Mouse (Mus musculus) fat pad, adult 2 months (tissue): ENCODE data around the gene Aph1c.
"Not testable (repeated sequence)": the region's sequence is repeated elsewhere in the genome, so short reads cannot be mapped to it uniquely, and the experiment has no call there.

Experiments used
- DNase-seq: peaks from one replicate; pipeline ENCODE4 v3.0.0-alpha.2; 2011; ENCODE audit warnings: low read depth, low spot score; ENCODE audit errors: extremely low read depth

Aph1c gene

DNA sequence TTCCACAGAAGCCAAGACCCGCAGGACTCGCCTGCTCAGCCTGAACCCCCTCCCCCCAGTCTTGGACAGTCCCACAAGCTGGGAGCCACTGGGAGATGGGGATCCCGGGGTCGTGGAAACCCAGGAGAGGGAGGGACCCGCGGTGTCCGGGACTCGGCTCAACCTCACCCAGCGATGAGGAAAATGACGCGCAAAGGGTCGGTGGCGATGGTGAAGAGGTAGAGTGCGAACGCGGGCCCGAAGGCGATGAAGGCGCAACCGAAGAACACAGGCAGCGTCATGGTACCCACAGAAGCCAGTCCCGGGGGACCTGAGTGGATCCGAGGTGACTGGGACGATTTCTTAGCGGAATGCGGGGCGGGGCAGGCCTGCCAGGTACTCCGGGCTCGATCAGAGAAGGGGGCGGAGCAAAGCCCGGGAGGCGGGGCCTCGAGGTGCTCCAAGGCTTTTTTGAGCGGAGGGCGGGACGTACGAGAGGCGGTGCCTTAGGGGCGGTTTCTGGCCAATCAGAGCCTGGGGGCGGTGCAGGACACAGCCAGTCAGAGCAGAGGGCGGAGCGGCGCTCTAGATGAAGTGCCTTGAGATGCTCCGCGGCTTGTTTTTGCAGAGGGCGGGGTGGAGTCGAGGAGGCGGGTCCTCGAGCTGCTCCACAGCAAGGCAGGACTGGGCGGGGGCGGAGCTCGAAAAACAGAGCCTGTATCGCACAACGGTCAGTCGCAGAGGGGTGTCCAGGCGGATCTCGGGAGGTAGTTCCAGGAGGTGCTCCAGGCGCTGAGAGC lies at the start of gene Aph1c:
Gene Aph1c (minus strand): TSS at position 409 of the 779 bp plus-strand sequence.
- peak; percentile 83 for DNase-seq

DNA sequence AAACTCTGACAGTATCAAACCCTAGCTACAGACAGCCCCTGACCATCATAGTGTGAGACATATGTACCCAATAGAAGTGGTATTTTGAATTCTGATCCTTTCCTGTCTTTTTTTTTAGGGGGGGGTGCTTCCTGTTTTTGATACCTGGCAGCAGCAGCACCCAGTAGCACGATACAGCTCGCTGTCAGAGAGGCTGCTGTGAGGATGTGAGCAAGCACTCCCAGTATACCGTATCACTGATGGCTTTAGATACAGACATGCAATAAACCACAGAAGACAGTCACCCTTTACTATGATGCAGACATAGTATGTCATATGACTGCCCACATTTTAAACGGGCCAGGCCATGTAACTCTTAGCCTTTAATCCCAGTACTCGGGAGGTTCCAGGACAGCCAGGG lies 49.0 kb upstream of the Aph1c start:
- DNase-seq = no peak

DNA sequence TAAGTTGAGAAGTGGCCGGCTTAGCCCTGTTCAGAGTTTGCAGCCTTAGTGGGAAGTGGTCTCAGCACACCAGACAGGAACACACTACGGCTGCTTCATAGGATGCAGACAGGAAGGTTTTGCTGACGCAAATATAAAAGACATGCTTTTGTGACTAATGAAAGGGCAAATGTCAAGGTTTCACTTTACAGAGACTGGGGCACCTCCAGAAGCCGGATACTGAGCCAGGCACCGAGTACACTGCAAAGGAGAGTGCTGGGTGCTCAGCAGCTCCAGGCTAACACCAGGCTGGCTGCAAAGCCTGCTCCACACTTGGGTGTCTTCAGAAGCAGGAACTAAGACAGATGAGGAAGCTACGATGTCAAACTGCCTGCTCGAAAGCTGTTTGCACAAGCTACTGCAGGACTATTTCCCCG lies 47.9 kb upstream of the Aph1c start:
- no peak for DNase-seq

DNA sequence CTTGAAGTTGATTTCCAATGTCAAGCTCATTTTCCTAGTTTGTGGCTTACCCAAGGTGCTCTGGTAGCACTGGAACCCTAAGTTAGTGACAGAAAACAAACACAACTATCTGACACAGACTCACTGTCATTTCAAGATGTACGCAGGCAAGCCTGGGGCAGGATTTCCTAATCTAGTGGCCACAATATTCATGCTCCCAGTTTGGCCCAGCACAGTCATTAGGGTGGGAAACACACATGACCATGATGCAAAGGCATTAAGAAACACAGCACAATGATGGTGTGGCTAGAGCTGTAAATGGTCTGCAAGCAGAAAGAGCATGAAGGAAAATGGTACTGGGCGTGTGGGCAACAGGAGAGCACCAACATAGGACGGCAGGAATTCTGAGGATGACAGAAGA lies 47.3 kb upstream of the Aph1c start:
- DNase-seq = no peak

DNA sequence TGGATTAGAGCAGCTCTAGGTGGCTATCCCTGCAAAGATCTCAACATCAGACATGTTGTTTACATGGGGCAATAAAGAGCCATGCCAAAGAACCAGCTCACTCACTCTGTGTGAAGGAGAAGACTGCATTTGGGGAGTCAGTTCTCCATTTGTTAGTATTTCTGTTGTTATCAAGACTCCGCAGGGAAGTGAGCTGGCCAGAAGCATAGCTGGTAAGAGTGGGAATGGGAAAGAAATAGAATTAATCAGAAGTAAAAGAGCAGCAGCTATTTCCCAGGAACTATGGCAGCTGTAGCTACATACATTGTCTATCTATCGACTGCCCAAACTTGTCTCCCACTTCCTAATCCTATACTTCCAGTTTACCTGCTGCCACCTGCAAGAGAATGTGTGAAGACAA lies 46.2 kb upstream of the Aph1c start:
- no peak for DNase-seq

DNA sequence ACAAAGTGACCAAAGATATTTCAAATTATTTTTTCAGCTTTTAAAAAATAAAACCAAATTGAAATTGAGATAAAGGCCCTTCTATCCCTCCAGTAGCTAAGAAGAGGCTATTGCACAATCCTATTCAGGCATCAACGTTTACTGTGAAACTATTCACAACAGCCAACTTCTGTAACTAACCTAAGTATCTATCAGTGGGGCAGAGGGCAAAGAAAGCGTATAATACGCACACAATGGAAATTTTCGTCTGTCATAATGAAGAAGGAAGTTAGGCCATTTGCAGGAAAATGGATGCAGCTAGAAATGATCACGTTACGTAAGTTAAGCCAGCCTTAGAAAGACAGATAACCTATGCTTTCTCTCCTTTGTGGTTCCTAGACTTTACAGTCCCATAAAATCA lies 45.0 kb upstream of the Aph1c start:
- DNase-seq = no peak

DNA sequence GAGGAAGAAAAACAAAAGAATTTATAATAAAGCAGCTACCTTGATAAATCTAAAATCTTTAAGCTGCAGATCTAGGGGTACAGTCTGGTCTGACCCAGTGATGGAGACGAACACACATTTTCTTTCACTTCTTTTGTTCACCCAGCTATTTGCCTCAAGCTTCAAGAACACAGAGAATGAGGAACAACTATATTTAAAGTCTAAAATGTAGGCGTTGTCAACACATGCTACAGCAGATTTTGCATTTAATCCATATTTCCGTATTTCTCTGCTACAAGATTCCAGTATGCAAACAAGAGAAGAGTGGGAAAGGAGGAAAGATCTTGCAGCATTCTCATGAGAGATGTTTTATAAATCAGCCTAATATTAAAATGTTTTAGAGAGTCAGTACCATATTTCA lies 44.4 kb upstream of the Aph1c start:
- no peak for DNase-seq

DNA sequence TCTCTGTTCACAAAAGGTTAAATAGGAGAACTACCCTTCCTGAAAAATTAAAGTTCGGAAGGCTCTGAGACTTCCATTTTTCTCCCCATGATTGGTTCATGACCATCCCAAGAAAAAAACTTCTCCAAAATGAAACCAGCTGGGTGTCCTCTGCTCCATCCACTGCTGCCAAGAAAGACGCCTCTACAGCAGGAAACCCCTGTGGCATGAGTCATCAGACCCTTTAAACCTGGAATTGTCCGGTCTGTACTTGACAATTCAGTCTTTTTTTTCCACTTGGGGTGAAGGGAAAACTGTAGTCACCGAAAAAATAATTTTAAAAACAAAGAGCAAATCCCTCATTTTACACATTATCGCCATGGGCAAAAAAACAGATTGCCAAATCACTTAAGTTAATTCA lies 42.1 kb upstream of the Aph1c start:
- no peak for DNase-seq

DNA sequence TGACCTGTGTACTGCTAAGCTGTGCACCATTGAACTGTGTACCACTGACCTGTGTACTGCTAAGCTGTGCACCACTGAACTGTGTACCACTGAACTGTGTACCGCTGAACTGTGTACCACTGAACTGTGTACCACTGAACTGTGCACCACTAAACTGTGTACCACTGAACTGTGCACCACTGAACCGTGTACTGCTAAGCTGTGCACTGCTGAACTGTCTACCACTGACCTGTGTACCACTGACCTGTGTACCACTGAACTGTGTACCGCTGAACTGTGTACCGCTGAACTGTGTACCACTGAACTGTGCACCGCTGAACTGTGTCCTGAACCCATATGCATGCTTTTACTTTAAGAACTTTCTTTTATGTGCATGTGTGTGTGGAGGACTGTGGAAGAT lies 39.8 kb upstream of the Aph1c start:
- no peak for DNase-seq

DNA sequence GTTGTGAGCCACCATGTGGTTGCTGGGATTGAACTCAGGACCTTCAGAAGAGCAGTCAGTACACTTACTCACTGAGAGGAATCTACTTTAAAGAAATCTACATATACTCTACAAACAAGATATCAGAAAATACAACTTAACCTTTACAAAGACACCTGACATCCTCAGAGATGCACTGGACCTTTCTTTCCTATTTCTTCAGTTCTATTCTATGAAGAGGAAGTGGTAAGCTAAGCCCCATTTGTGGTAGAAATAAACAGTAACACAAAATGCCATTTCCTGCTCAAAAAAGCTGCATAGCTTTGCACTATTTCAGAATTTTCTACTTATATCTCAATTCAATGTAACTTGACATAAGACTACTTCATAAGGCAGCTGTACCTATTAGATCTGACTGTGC lies 39.0 kb upstream of the Aph1c start:
- no peak for DNase-seq

DNA sequence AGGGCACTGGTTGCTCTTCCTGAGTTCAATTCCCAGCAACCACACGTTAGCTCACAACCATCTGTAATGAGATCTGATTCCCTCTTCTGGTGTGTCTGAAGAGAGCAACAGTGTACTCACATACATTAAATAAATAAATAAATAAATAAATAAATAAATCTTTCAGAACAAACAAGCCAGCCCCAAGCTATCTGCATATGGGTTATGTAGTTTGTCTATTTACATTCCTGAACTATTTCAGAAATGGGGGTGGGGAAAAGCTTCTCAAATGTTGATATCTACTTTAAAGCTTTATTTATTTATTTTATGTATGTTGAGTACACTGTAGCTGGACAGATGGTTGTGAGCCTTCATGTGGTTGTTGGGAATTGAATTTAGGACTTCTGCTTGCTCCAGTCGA lies 38.5 kb upstream of the Aph1c start:
- DNase-seq = not testable (repeated sequence)

DNA sequence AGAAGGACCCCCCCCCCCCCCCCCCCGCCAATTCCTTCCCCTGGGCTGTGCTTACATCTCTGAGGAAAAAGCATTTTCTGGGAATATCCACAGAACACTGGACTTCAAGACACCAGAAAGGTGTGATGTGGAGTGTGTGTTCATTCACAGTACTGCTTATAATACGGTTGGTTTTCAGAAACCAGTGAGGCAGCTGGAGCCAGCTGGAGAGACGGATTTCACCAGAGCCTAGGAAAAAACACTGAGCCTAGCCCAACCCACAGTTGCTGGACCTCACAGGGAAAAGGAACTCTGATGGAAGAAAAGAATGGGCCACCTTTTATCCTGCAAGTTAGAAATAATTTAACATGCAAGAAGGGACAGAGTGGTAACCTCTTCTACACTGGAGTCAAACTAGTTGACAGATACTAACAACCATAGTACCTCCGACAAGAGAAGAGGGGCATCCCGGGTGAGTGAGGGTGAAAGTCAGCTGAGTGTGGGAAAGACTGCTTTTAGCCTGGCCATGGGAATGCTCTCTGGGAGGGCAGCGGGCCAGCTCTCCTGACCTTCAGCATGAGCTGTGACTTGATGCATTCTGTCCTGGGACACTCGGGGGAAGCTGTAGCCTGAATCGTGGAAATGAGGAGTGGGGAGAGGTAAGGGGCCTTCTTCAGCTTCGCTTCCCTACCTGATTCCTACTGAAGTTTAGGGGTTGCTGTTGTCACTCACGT lies 37.6 kb upstream of the Aph1c start:
- DNase-seq = no peak

DNA sequence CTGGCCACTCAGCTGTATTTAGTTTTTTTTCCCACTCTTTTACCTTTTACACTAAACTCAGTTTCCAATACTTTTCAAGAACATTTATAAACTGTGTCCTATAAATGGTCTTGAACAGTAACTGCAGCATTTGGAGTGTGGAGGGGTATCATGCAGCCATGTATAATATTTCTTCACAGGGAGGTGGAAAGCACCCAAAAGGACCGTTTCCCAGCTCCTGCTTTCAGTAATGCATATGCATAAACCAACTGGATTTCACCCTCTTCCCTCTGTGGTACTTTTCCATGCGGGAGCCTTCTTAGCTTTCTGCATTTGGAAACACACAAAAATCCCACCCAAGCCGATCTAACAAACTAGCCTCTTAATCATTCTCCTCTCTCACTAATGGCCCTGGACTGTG lies 30.2 kb upstream of the Aph1c start:
- DNase-seq = no peak

DNA sequence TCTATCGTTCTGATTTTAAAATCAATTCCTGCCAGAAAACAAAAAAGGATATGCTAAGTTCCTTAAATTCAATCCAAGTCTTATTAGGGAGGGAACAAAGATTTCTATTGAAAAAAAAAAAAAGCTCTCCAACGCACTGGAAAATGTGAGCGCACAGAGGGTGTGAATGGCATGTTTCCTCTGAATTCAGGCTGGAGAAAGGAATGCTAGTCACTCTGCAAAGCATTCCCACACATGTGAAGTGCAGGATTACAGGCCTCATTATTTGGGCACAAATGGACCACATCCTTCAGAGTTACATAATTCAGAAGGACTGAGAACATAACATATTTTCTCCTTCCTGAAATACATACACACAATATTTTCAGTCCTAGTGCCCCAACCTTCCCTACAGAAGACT lies 28.9 kb upstream of the Aph1c start:
- DNase-seq = no peak

DNA sequence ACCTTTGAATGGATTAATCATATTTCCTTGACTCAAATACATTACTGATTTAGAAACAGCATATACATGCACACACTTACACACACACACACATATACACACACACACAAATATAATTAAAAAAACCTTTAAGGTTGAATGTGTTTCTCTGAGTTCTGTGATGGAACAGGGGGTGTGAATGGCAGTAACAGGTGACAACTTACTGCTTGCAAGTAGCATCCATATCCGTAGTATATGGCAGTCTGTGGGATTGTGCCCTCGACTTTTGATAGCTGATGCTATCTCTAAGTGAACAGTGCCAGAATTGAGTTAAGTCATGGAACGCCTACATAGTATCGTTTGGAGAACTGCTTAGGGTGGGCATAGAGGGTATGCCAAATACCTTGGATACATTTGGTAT lies 27.7 kb upstream of the Aph1c start:
- no peak for DNase-seq

DNA sequence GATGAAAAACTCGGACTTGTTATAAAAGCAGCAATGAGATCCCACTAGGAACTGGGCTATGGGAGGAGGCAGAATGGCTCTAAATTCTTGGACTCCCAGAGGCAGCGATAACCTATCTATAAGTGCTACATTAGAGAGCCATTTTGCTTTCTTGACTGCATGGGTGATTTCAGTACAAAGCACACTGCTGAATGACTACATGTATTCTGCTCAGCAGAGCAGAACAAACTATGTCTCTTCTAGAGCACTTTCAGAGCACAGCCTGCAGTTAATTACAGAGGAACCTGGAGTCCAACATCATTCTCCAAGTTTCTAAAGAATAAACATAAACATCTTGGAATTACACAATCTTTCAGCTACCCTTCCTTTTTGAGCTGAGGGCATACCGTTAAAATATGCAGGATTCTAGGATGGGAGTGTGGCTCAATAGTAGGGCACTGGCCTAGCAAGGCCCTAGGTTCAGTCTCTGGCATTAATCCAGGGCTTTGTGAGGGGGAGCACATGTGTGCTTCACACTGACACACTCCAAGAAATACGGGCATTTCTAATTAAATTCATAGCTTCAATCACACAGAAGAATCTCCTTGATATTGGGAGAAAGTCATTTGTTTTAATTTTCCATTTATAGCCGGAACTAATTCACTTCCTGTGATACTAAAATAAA lies 26.7 kb upstream of the Aph1c start:
- no peak for DNase-seq

DNA sequence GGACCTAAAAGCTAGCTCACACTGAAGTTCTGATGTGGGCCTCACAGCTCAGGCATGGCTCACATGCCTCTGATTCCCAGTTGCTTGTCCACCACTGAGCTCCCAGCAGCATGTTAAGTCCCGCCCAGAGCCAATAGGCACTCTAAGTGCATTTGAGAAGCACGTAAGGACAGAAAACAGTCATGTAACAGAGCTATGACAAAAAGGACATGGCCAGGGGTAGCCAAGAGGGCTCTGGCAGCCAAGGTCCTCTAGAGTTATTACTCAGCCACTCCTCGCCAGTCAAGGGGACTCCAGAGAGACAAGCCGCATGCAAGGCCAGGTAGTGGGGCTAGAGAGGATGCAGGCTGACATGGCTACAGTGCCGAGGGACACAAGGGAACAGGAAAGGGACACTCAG lies 25.0 kb upstream of the Aph1c start:
- no peak for DNase-seq

DNA sequence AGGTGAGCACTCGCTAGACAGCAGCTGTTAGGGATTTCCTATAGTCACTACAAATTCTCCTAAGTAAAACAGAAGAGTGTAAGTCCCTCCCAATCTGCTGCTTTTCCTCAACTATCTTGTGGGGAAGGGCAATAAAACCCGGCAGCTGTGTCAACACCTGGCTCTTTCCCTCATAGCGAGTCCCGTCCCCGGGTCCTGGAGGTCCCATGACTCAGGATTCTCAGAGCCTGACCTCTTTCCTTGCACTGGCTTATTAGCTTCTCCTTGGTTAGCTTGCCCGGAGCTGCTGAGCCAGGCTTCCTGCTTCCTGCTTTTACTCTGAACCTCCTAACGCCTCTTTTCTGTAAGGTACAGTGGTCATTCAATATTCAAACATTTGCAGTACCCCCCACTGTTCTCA lies 21.3 kb upstream of the Aph1c start:
- DNase-seq = no peak

DNA sequence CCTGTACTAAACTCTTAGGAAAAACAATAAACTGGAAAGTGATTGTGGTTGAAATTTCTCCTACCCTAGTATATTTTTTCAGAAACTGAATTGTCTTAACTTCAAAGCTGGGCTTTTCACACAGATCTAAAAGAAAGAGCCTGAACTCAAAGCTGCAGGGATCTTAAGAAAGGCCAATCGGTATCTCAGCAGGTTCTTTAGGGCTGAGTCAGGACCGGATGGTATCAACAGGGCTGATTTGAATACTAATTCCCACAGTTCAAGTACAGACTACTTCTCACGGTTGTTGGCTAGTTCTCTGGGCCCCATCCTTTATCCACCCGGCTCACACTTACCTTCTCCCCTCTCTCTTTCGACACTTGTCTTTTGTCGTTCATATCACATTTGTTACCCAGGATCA lies 18.1 kb upstream of the Aph1c start:
- no peak for DNase-seq

DNA sequence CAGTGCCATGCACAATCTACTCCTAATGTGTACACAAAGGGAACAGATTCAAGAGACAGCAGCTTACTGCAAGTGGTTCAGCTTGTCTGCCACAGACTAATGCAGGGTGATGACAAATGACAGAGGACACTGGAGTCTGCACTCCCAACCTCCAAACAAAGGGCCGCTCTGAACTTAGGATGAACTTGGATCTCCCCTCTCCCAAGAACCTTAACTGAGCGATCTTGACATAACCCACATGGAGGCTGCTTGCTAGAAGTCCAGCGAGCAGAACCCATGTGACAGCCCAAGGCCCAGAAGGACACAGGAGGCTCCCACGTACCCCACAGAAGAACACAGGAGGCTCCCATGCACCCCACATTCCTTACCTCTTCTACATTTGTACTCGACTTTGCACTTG lies 16.4 kb upstream of the Aph1c start:
- DNase-seq = no peak

DNA sequence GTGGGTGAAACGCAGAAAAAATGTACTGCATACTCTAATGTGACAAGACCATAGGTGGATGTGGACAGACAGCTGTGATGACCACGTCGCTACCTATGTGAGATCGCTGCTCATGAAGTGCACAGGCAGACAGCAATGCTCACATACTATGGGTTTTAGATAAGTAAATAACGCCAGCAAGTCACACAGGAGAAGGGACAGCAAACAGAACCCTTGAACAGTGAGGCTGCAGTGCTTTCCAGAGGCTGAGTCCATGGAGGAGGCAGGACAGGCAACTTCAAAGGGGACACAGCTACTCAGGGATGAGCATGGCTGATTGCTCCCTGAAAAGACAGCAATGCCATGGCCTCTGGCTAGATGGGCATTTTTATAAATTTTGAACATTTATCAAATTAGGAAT lies 12.3 kb upstream of the Aph1c start:
- DNase-seq = no peak

DNA sequence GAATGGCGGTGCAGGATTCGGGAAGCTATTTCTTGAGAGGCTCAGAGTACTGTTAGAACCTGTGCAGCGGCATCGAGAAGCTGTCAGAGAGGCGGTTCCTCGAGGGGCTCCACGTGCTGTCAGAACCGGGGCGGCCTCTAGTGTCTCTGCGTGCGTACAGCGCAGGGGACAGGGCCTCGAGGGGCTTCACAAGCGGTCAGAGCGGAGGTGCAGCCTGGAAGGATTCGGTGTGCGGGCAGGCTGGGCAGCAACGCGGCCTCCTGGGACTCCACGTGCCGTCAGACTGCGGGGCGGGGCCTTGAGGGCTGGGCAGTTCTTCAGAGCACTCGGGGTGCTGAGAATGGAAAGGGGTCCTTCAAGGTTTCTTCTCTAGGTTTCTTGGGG lies 563 bp upstream of the Aph1c start:
- DNase-seq = no peak
